Mouse (Mus musculus) CH12.LX (cell line): ENCODE results near the gene Krt87.

Experiments used
- CHD1 ChIP-seq: IDR thresholded peaks from 2 replicates; pipeline ENCODE4 v1.6.1; 2012; ENCODE audit warnings: low read depth, low read length, improper control_type of control experiment, inconsistent platforms
- CTCF ChIP-seq, 2 experiments: IDR thresholded peaks in 1 of 2; conservative IDR thresholded peaks in 1 of 2; 2 replicates each; pipeline ENCODE4 v1.5.1; 2011 to 2012; ENCODE audit warnings: low read depth in 2 of 2, low read length in 2 of 2, improper control_type of control experiment in 1 of 2, inconsistent platforms in 1 of 2, mild to moderate bottlenecking in 1 of 2, moderate library complexity in 1 of 2
- EP300 ChIP-seq: IDR thresholded peaks from 2 replicates; pipeline ENCODE4 v1.6.1; 2011; ENCODE audit warnings: low read length, improper control_type of control experiment
- KAT2A ChIP-seq: IDR thresholded peaks from 2 replicates; pipeline ENCODE4 v1.6.1; 2012; ENCODE audit warnings: low read length, improper control_type of control experiment, inconsistent platforms; ENCODE audit not compliant: insufficient replicate concordance
- MYC ChIP-seq: IDR thresholded peaks from 2 replicates; pipeline ENCODE4 v1.6.1; 2011; ENCODE audit warnings: low read depth, mild to moderate bottlenecking, improper control_type of control experiment, low read length
- POLR2A ChIP-seq: IDR thresholded peaks from 2 replicates; pipeline ENCODE4 v1.6.1; 2011; ENCODE audit warnings: low read depth, mild to moderate bottlenecking, improper control_type of control experiment, low read length
- TCF12 ChIP-seq: IDR thresholded peaks from 2 replicates; pipeline ENCODE4 v1.6.1; 2014; ENCODE audit warnings: low read depth, mild to moderate bottlenecking, inconsistent platforms, low read length, improper control_type of control experiment
- UBTF ChIP-seq: IDR thresholded peaks from 2 replicates; pipeline ENCODE4 v1.6.1; 2012; ENCODE audit warnings: low read depth, mild to moderate bottlenecking, inconsistent platforms, low read length, improper control_type of control experiment, moderate library complexity
- USF1 ChIP-seq: IDR thresholded peaks from 2 replicates; pipeline ENCODE4 v1.6.1; 2014; ENCODE audit warnings: low read depth, mild to moderate bottlenecking, inconsistent platforms, low read length, improper control_type of control experiment
- USF2 ChIP-seq: conservative IDR thresholded peaks from 2 replicates; pipeline ENCODE4 v1.6.1; 2011; ENCODE audit warnings: low read depth, low read length, improper control_type of control experiment
- ZC3H11A ChIP-seq: IDR thresholded peaks from 2 replicates; pipeline ENCODE4 v1.6.1; 2012; ENCODE audit warnings: low read depth, mild to moderate bottlenecking, inconsistent platforms, low read length, improper control_type of control experiment

DNA sequence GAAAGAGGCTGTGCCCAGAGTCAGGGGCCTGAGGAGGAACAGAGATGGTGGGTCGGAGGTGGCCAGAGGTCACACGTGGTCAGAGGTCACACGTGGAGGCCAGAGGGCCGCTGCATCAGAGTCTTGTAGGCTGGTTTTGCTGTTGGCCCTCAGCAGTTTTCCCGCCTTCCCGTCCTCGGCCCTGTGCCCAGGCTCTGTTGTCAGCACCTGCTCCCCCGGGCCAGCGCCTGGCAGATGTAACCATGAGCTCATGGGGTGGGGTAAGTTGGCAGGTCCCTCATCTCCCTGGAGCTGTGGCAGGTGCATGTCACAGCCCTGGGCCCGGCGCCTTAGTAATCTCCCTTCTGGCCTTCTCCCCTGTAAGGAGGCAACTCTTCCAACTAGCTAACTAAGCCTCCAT is 55.8 kb downstream of the Krt87 start:
- no peak for TF ChIP-seq CTCF (conservative IDR thresholded peaks at IDR 0.05 in 1 of 2, IDR thresholded peaks at IDR 0.05 in 1 of 2; ENCODE audit: low read depth in 2 of 2, low read length in 2 of 2)
- no peak for TF ChIP-seq EP300
- TF ChIP-seq CHD1: no peak
- TF ChIP-seq USF2: no peak
- no peak for TF ChIP-seq POLR2A
- TF ChIP-seq KAT2A: no peak
- TF ChIP-seq TCF12: no peak
- TF ChIP-seq UBTF: no peak
- TF ChIP-seq MYC: no peak
- TF ChIP-seq USF1: no peak
- TF ChIP-seq ZC3H11A: no peak
